Mouse (Mus musculus): ENCODE data around the gene Pofut2.

GRCm38 (mm10) chr10:77273798-77274197 lies 14.8 kb downstream of the Pofut2 start:
- no peak for TF ChIP-seq CTCF (IDR thresholded peaks at IDR 0.05; ENCODE audit: extremely low read depth, insufficient read length, insufficient replicate concordance, low read depth, low read length)
- TF ChIP-seq POLR2A (IDR thresholded peaks at IDR 0.05; ENCODE audit: low read depth, low read length), result no peak

All from small intestine, adult 2 months (tissue).